Mouse (Mus musculus): ENCODE data around the gene Ess2. TPM values are rescaled to one million over a fixed set of nuclear protein-coding genes. Genes with fewer than 3 reads are reported as not detected.

The Ess2 gene
- polyA plus RNA-seq, 1 experiment = not detected

DNA sequence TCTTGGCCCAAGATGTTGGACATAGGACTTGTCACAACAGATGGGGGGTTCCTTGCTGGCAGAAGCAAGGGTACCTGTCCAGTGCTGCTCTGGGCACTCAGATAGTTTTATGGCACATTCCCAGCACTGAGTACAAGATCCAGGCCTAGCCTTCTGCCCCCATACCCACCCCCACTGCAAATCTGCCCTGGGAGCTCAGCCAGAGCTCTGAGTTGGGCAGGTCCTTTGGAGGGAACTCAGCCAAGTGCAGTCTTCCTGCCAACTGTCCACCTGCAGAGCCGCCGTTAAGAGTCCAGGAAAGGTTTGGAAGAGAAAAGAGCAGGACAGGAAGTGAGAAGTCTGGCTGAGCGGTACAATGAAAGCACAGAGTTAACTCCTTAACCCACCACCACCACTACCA lies 18.5 kb downstream of the Ess2 start:
- no peak overlapping the region for H3K27ac ChIP-seq (ENCODE audit: insufficient read depth, low read depth, low read length)
- TF ChIP-seq POLR2A (IDR thresholded peaks at IDR 0.05; ENCODE audit: insufficient read depth, low read depth, low read length) (no peak), CTCF (IDR thresholded peaks at IDR 0.05; ENCODE audit: insufficient read depth, low read depth, low read length) (no peak)
- H3K4me1 ChIP-seq (ENCODE audit: control insufficient read depth, insufficient read depth, low read length) = peaks cover 9% of the 10 kb centered on the region
- H3K4me3 ChIP-seq (ENCODE audit: insufficient read depth, low read depth, low read length) = no peak overlapping the region
- WGBS = 44% methylated on average over 3 of the region's 3 CpGs

- peaks cover 12% of the 10 kb centered on the region for H3K4me1 ChIP-seq (ENCODE audit: control insufficient read depth, insufficient read depth, low read length)
- H3K27ac ChIP-seq (ENCODE audit: insufficient read depth, low read depth, low read length) = peak within 1 kb of the TSS; percentile 95
- WGBS = under 1% methylated on average over 38 of the region's 38 CpGs
- peak within 1 kb of the TSS; percentile 93 for H3K4me3 ChIP-seq (ENCODE audit: insufficient read depth, low read depth, low read length)
- TF ChIP-seq CTCF (IDR thresholded peaks at IDR 0.05; ENCODE audit: insufficient read depth, low read depth, low read length) (no peak), POLR2A (IDR thresholded peaks at IDR 0.05; ENCODE audit: insufficient read depth, low read depth, low read length) (peak; percentile 76)
These were observed 19.6 kb downstream of the Ess2 start, which contains the start of gene Gm20518 for GRCm38 (mm10) chr16:17891567-17891959. Gm20518 (minus strand) TSS chr16:17891671.

- H3K4me3 ChIP-seq (ENCODE audit: insufficient read depth, low read depth, low read length) = peak overlapping the region; percentile 93
- no peak for TF ChIP-seq POLR2A (IDR thresholded peaks at IDR 0.05; ENCODE audit: insufficient read depth, low read depth, low read length)
- H3K27ac ChIP-seq (ENCODE audit: insufficient read depth, low read depth, low read length) = peak overlapping the region; percentile 95
- H3K4me1 ChIP-seq (ENCODE audit: control insufficient read depth, insufficient read depth, low read length) = peaks cover 13% of the 10 kb centered on the region
- WGBS = under 1% methylated on average over 44 of the region's 44 CpGs
These were observed 20.1 kb downstream of the Ess2 start for GRCm38 (mm10) chr16:17890917-17891566.

DNA sequence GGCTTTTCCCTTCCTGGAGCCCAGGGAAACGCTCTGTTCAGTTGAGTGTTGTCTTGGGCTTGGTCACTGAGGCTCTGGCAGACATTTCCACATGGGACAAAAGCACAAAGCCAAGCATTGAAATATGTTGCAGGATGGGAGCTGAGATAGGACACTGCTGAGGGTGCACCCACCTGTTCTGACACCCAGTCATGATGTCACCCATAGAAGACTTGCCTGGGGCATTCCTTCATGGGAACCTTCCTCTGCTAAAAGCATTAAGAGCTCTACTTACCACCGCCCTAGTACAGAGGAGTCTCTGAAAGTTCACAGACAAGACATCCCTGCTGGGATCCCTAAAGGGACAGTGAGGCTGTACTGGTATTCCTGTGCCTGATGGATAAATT lies 20.8 kb downstream of the Ess2 start:
- H3K4me1 ChIP-seq (ENCODE audit: control insufficient read depth, insufficient read depth, low read length) = peaks cover 14% of the 10 kb centered on the region
- peak overlapping the region; percentile 93 for H3K4me3 ChIP-seq (ENCODE audit: insufficient read depth, low read depth, low read length)
- H3K27ac ChIP-seq (ENCODE audit: insufficient read depth, low read depth, low read length) = no peak overlapping the region
- TF ChIP-seq POLR2A (IDR thresholded peaks at IDR 0.05; ENCODE audit: insufficient read depth, low read depth, low read length) (no peak), CTCF (IDR thresholded peaks at IDR 0.05; ENCODE audit: insufficient read depth, low read depth, low read length) (no peak)
- 23% methylated on average over 2 of the region's 2 CpGs for WGBS

GRCm38 (mm10) chr16:17889689-17890341 lies 21.3 kb downstream of the Ess2 start:
- H3K4me3 ChIP-seq (ENCODE audit: insufficient read depth, low read depth, low read length) = peak overlapping the region; percentile 93
- 68% methylated on average over 6 of the region's 6 CpGs for WGBS
- H3K4me1 ChIP-seq (ENCODE audit: control insufficient read depth, insufficient read depth, low read length) = peaks cover 14% of the 10 kb centered on the region
- TF ChIP-seq CTCF (IDR thresholded peaks at IDR 0.05; ENCODE audit: insufficient read depth, low read depth, low read length) = no peak
- TF ChIP-seq POLR2A (IDR thresholded peaks at IDR 0.05; ENCODE audit: insufficient read depth, low read depth, low read length) = no peak
- H3K27ac ChIP-seq (ENCODE audit: insufficient read depth, low read depth, low read length) = no peak overlapping the region

- Histone ChIP-seq H3K4me3 (ENCODE audit: insufficient read depth, low read depth, low read length) (no peak overlapping the region), H3K27ac (ENCODE audit: insufficient read depth, low read depth, low read length) (no peak overlapping the region), H3K4me1 (ENCODE audit: control insufficient read depth, insufficient read depth, low read length) (peaks cover 10% of the 10 kb centered on the region)
- TF ChIP-seq CTCF (IDR thresholded peaks at IDR 0.05; ENCODE audit: insufficient read depth, low read depth, low read length) (no peak), POLR2A (IDR thresholded peaks at IDR 0.05; ENCODE audit: insufficient read depth, low read depth, low read length) (no peak)
- WGBS = 88% methylated on average over 6 of the region's 6 CpGs
These were observed 27.0 kb downstream of the Ess2 start for GRCm38 (mm10) chr16:17884116-17884515.

GRCm38 (mm10) chr16:17882196-17882595 lies 29.0 kb downstream of the Ess2 start:
- Histone ChIP-seq H3K27ac (ENCODE audit: insufficient read depth, low read depth, low read length) (no peak overlapping the region), H3K4me1 (ENCODE audit: control insufficient read depth, insufficient read depth, low read length) (peaks cover 10% of the 10 kb centered on the region), H3K4me3 (ENCODE audit: insufficient read depth, low read depth, low read length) (no peak overlapping the region)
- TF ChIP-seq POLR2A (IDR thresholded peaks at IDR 0.05; ENCODE audit: insufficient read depth, low read depth, low read length) (no peak), CTCF (IDR thresholded peaks at IDR 0.05; ENCODE audit: insufficient read depth, low read depth, low read length) (no peak)

DNA sequence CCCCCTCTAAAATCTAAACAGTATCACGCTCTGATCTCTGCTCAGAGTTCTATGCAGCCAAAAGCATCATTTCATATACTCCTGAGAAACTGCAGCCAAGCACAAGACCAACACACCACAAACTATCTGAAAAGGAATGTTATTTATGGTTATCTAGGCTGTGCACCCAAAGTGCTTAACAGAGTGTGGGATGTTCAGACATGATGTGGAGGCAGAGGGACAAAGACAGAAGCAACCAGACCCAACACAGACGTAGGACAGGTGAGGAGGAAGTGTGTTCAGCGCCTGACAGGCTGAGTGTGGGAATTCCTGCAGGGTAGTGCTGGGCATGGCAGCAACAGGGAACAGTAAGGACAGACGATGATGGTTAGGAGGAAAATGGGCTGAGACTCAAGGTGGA lies 31.6 kb downstream of the Ess2 start:
- 73% methylated on average over 4 of the region's 4 CpGs for WGBS
- no peak for TF ChIP-seq CTCF (IDR thresholded peaks at IDR 0.05; ENCODE audit: insufficient read depth, low read depth, low read length)
- no peak for TF ChIP-seq POLR2A (IDR thresholded peaks at IDR 0.05; ENCODE audit: insufficient read depth, low read depth, low read length)
- H3K4me1 ChIP-seq (ENCODE audit: control insufficient read depth, insufficient read depth, low read length) = peaks cover 4% of the 10 kb centered on the region; the same call in 1 of the 2 replicates
- no peak overlapping the region for H3K4me3 ChIP-seq (ENCODE audit: insufficient read depth, low read depth, low read length)
- H3K27ac ChIP-seq (ENCODE audit: insufficient read depth, low read depth, low read length) = no peak overlapping the region

GRCm38 (mm10) chr16:17876096-17876495 lies 35.1 kb downstream of the Ess2 start:
- Histone ChIP-seq H3K27ac (ENCODE audit: insufficient read depth, low read depth, low read length) (no peak overlapping the region), H3K4me1 (ENCODE audit: control insufficient read depth, insufficient read depth, low read length) (peaks cover 8% of the 10 kb centered on the region; the same call in 1 of the 2 replicates), H3K4me3 (ENCODE audit: insufficient read depth, low read depth, low read length) (no peak overlapping the region)
- 77% methylated on average over 1 of the region's 1 CpGs for WGBS
- no peak for TF ChIP-seq CTCF (IDR thresholded peaks at IDR 0.05; ENCODE audit: insufficient read depth, low read depth, low read length)
- TF ChIP-seq POLR2A (IDR thresholded peaks at IDR 0.05; ENCODE audit: insufficient read depth, low read depth, low read length) = no peak

Measured in olfactory bulb, adult 2 months (tissue).